Mouse (Mus musculus) megakaryocyte-erythroid progenitor cell, adult 5-6 weeks (primary cell): ENCODE measurements around the gene Plekhm1. TPM values are rescaled to one million over a fixed set of nuclear protein-coding genes. Genes with fewer than 3 reads are reported as not detected.
A peak's percentile ranks its signal among the peaks of the same experiment; 100 is the strongest.

Source experiments
- ATAC-seq: replicated peaks from 2 replicates; pipeline ENCODE4 v1.8.0; 2016; ENCODE audit warnings: mild to moderate bottlenecking, inconsistent platforms; ENCODE audit not compliant: severe bottlenecking, poor library complexity, low FRiP score, low TSS enrichment
- total RNA-seq, 2 experiments: library from RNA; stranded (forward) in 1 of 2; stranded (reverse) in 1 of 2; fragments of 200-1000, 215-1000 nt in 1 of 2; fragments of >200 nt in 1 of 2; fragmentation: Nextera tagmentation in 1 of 2; gene quantifications; 2 replicates each; pipeline ENCODE4 v1.2.3; 2014 to 2017

The Plekhm1 gene
- total RNA-seq, 2 experiments from 2014 or later = 2.2 to 16.3 TPM

- ATAC-seq = no peak
Measured at GRCm38 (mm10) chr11:103363214-103364148, 49.0 kb downstream of the Plekhm1 start, which contains the start of gene Arhgap27. Gene Arhgap27, minus strand, starts transcription at chr11:103363692.

GRCm38 (mm10) chr11:103362521-103363181 lies 49.8 kb downstream of the Plekhm1 start:
- no peak for ATAC-seq

GRCm38 (mm10) chr11:103362054-103362432 lies 50.4 kb downstream of the Plekhm1 start:
- no peak for ATAC-seq

GRCm38 (mm10) chr11:103361396-103362053 lies 51.0 kb downstream of the Plekhm1 start:
- no peak for ATAC-seq

- ATAC-seq = no peak
Measured at GRCm38 (mm10) chr11:103360661-103361081, 51.8 kb downstream of the Plekhm1 start.

DNA sequence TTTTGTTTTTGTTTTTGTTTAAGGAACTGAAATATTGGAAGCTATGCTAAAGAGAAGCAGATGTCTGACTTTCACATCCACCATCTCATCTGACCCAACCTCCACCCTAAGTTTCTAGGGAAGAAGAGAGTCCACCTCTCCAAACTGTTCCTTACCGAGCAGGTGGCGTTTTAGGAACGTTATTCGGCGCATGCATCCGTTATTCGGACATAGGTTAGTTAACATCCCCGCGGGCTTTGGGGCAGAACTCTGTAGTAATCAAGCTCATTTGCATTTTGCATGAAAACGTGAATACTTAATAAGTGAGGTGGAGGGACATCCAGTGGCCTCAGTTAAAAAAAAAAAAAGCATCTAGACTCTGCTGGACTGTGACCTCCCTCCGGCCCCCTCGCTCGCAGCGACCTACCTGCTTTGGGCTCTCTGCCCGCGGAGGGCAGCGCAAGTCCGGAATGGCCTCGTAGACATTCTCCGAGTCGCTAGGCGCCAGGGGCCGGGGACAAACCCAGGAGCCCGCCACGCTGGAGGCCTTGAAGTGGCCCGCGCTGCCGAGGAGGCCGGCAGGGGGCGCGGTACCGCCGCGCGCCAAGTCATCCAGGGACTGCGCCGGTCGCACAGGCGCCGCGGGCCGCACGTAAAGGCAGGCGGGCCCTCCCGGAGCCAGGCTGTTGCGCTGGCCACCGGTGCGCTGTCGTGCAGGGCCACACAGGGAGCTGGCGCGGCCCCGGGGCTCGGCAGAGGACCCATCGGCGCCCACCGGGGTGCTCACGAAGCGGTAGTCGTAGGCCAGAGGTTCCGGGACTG lies 52.4 kb downstream of the Plekhm1 start:
- ATAC-seq = peak; percentile 65

DNA sequence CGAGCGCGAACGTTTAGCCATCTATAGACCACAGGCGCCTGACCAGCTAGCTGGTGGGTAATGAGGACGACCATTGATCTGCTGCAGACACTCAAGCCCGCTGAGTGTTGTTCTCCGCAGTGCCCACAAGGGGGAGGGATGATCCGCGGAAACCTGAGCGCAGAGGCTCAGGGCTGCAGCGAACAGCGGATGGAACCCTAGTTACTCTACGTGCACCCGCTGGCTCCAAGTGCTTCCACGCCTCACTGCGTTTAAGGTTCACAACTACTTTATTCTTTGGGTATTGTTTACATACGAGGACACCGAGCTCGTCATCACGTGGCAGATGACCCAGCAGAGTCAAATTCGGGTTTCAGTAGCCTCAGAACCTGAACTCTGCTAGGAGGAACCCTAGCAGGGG lies 53.4 kb downstream of the Plekhm1 start:
- peak; percentile 75 for ATAC-seq

GRCm38 (mm10) chr11:103358316-103358715 lies 54.2 kb downstream of the Plekhm1 start:
- ATAC-seq = no peak

DNA sequence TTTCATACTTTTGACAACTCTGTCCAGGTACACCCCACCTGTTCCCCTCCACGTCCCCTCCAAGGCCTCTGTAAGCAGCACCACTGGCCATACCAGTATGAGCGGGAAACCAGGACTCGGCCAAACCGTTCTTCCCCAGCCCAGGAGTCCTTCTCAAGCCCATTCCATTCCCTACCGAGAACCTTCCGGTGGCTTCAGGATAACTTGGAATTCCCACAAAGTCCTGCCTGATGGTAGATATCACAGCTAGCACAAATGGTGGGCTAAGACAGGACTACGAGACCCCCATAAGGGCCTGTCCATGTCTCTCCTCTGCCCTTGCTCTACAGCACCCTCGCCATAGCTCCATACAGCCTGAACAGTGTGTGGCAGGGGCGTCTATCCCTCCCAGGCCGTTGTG lies 54.8 kb downstream of the Plekhm1 start:
- no peak for ATAC-seq

GRCm38 (mm10) chr11:103356938-103357670 lies 55.4 kb downstream of the Plekhm1 start:
- ATAC-seq = no peak

DNA sequence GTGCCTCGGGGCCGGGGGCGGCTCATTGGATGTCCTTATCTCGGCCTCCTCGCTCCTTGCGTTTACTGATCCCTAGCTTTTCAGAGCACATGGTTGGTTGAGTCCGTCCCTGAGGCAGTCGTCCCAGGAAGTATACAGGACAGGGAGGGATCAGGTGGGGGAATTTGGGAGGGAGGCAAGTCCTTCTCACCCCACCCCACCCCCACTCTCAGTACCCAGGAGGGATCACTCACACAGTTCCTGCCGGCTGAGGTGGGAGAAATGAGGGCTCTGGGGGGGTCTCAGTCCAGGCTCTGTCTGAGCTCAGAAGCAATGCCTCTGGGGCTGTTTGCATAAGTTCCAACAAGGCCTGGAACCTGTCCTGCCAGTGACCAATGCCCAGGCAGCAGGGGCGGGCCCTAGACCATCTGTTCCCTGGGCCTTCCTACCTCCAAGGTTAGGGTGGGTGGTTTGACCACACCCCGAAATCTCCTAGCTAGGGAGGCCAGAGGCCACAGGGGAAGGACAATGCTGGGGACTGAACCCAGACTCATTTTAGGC lies 56.4 kb downstream of the Plekhm1 start:
- ATAC-seq = no peak

DNA sequence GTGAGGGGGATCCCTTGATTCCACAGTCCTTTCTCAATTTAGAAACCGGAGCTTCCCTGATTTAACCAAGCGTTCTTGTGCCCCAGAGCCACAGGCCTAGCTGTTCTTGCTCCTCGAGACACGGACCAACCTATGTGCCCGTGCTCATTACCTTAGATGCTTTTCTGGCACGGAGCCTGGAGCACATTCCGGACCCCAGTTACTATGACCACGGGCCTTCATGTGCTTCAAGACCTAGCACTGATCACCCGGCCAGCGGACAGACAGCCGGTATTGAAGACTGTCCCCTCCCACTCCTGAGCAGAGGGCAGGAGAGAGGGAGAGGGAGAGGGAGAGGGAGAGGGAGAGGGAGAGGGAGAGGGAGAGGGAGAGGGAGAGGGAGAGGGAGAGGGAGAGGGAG lies 57.2 kb downstream of the Plekhm1 start:
- no peak for ATAC-seq

DNA sequence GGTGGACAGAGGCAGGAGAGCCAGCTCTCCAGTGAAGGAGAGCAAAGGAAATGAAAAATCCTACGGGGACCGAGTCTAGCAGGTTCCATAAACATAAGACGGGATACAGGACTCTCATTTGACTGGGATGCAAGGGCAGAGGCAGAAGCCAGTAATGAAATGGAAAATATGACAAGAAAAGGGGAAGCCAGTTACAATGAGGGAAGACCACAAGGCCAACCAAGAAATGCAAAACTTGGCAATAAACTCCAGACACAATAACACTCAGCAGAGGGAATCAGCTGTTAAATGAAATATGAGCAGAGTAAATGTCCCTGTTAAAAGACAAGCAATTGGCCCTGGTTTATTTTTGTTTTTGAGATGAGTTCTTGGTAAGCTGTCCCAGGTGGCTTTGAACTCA lies 58.5 kb downstream of the Plekhm1 start:
- no peak for ATAC-seq

DNA sequence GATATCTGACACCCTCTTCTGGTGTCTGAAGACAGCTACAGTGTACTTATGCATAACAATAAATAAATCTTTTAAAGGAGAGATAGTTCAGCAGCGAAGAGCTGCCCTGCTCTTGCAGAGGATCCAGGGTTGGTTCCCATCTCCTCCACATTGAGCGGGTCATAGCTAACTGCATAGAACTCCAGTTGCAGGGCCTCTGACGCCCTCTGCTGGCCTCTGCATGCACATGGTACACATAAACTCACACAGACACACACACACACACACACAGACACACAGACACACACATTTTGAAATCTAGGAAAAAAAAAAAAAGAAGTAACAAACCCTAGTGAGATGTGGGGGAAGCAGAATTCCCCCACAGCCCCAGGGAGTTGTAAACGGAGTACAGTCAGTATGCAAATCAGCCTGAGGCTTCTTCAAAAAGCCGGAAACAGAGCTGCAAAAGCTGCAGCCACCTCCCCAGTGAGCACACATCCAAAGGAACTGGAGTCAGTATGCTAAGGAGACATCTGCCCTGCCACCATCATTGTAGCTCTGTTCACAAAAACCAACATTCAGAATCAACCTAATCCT lies 60.2 kb downstream of the Plekhm1 start:
- no peak for ATAC-seq

GRCm38 (mm10) chr11:103350711-103351315 lies 61.7 kb downstream of the Plekhm1 start:
- ATAC-seq = no peak

DNA sequence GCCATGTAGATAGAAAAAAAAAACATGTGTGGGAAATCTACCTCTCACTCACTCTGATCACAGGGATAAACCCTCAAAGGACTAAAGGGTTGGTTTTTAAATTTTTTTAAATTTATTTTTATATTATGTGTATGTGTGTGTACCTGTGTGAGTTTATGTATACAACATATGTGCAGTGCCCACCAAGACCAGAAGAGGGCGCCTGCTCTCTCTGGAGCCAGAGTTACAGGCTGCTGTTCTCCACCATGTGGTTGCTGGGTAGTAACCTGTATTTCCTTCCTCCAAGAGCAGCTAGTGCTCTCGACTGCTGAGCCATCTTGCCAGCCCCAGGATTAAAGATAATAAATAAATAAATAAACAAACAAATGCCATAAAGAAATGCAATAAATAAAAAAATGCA lies 62.8 kb downstream of the Plekhm1 start:
- ATAC-seq = no peak

- ATAC-seq = 0 out of 2 replicates have a peak, but pooled peaks have one; percentile 14
Measured at GRCm38 (mm10) chr11:103346657-103347056, 65.8 kb downstream of the Plekhm1 start.

- peak; percentile 39; the same call in 1 of the 2 replicates for ATAC-seq
Measured at GRCm38 (mm10) chr11:103346236-103346635, 66.3 kb downstream of the Plekhm1 start.
